Mouse (Mus musculus) limb, embryonic 10.5 days (tissue): ENCODE measurements at regions not wholly inside any gene's neighbourhood (a gene's known extent, or its start where the extent isn't known, plus 50 kb on each side); places are given as distances from the start of the nearest gene placed in this dataset.

Experiments
- DNase-seq: peaks from one replicate; pipeline ENCODE4 v3.0.0-alpha.2; 2017; ENCODE audit warnings: low spot score
- H3K27ac ChIP-seq: fragments of 300-500 bp; sonication (generic); 2 replicates; pipeline ENCODE4 v1.5.1; 2016; ENCODE audit warnings: mild to moderate bottlenecking
- H3K27me3 ChIP-seq: fragments of 300-500 bp; sonication (generic); 2 replicates; pipeline ENCODE4 v1.6.1; 2016; ENCODE audit warnings: low read depth, mild to moderate bottlenecking; ENCODE audit not compliant: poor library complexity, severe bottlenecking
- H3K36me3 ChIP-seq: fragments of 300-500 bp; sonication (generic); 2 replicates; pipeline ENCODE4 v1.6.1; 2016; ENCODE audit warnings: mild to moderate bottlenecking, moderate library complexity
- H3K4me1 ChIP-seq: fragments of 300-500 bp; sonication (generic); 2 replicates; pipeline ENCODE4 v1.6.1; 2016
- H3K4me3 ChIP-seq: fragments of 300-500 bp; sonication (generic); 2 replicates; pipeline ENCODE4 v1.5.1; 2016; ENCODE audit warnings: mild to moderate bottlenecking, moderate library complexity
- H3K9me3 ChIP-seq: fragments of 300-500 bp; sonication (generic); replicated peaks from 2 replicates; pipeline ENCODE4 v1.6.1; 2016; ENCODE audit warnings: mild to moderate bottlenecking
- WGBS: fragments of 180-500 bp; shearing (Covaris S2); methylation state at CpG from one replicate; pipeline ENCODE4 v1.1.7; 2016; 5-methylcytosine and 5-hydroxymethylcytosine counted together

DNA sequence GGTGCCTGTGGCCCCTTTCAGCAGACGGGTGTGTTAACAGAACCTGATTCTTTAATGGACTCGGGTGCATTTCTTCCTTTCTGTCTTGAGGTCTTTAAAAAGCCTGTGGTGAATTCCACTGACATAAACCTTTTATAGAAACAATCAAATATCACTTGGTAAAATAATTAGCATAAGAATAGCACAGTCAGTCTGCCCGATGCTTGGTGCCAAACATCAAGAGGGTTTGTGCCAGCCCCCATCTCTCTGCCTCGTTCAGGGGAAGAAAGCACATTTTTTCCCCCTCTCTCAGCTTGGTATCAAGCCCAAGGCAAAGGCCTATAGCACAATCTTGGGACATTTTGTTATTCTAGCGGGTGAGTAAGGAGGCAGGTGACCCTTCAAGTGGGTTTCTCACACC lies 169.8 kb downstream of the Maf start:
- H3K36me3 ChIP-seq, result no peaks in the 10 kb centered on the region
- WGBS, result 86% methylated on average over 5 of the region's 5 CpGs
- no peaks in the 10 kb centered on the region for H3K27me3 ChIP-seq
- peaks cover 10% of the 10 kb centered on the region for H3K4me1 ChIP-seq
- DNase-seq, result no peak
- H3K27ac ChIP-seq, result no peak overlapping the region
- H3K4me3 ChIP-seq, result no peak overlapping the region
- H3K9me3 ChIP-seq, result no peaks in the 10 kb centered on the region

DNA sequence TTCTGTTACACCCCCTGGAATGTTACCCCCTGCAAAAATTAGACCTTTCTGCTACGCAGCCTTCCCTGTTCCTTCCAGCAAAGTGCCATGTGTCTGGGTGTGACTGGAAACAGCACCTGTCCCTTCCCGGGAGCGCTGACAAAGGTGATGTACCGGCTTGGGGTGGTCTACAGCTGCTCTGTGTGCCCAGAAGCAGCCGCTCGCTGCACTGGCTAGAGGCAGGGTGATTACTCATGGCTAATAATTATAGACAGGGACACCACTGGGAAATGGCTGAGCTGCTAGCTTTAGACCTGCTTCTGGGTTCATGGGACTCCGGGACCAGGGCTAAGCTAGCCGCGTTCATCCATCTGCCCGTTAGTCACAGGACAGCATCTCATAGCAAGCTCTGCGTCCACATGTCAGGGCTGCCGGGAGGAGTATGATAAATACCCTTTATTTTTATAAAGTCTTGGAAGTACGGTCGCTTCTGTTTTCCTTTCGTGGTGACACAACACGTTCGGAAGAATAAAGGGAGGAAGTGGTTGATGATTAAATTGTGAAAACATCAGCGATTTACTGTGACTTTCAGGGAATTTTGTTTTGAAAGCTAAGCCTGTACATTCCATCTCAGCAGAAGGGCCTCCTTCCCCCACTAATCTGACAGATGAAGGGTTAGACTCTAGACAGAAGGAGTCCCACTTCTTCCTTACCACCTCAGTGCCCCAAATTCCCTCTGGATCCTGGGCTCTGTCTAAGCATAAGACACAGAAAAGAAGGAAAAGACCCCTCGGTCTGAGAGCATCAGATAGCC lies 170.8 kb downstream of the Maf start:
- Histone ChIP-seq H3K27ac (no peak overlapping the region), H3K4me3 (no peak overlapping the region), H3K36me3 (no peaks in the 10 kb centered on the region), H3K27me3 (no peaks in the 10 kb centered on the region), H3K9me3 (no peaks in the 10 kb centered on the region), H3K4me1 (peaks cover 10% of the 10 kb centered on the region)
- WGBS, result 76% methylated on average over 19 of the region's 19 CpGs
- DNase-seq, result peak; percentile 34

DNA sequence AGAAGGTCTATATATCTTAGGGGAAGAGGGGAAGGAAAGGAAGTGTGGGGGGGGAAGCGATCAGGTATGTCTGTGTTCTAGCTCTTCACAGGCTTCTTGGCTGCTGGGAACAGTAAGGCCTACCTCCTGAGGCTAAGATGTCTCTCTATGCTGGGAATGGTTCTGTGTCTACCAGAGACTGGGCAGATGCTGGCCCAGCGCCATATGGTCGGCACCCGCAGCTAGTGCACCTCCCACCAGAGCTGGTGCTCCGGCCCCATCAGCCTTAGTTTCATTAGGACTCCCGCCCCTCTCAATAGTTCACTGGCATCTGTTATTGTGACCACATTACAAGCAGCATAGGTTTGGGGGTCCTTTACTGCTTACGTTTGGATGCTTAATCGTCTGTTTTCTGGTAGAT lies 171.6 kb downstream of the Maf start:
- DNase-seq, result no peak
- H3K27ac ChIP-seq, result no peak overlapping the region
- peaks cover 10% of the 10 kb centered on the region for H3K4me1 ChIP-seq
- H3K27me3 ChIP-seq, result no peaks in the 10 kb centered on the region
- no peak overlapping the region for H3K4me3 ChIP-seq
- no peaks in the 10 kb centered on the region for H3K36me3 ChIP-seq
- H3K9me3 ChIP-seq, result no peaks in the 10 kb centered on the region
- WGBS, result 79% methylated on average over 8 of the region's 8 CpGs

DNA sequence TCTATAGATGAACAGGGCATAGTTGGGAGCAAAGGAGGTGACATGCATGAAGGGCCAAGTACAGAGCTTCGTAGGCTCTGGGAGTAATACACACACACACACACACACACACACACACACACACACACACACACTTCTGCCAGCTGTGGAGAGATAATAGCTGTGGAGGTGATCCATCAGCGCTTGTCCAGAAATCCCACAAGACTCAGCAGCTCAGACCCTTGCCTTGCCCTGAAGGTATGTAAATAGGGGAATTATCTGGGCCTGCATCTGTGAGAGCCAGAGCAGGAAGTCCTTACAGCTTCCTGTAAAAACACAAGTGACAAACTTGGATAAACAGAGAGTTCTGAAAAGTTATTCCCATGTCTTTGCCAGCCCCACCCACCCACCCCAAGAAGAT lies 173.6 kb downstream of the Maf start:
- Histone ChIP-seq H3K4me1 (peaks cover 13% of the 10 kb centered on the region), H3K9me3 (no peaks in the 10 kb centered on the region), H3K27ac (no peak overlapping the region), H3K36me3 (no peaks in the 10 kb centered on the region), H3K4me3 (no peak overlapping the region), H3K27me3 (no peaks in the 10 kb centered on the region)
- no peak for DNase-seq
- WGBS, result 69% methylated on average over 2 of the region's 2 CpGs

- no peaks in the 10 kb centered on the region for H3K27me3 ChIP-seq
- no peaks in the 10 kb centered on the region for H3K9me3 ChIP-seq
- H3K27ac ChIP-seq, result no peak overlapping the region
- no peaks in the 10 kb centered on the region for H3K36me3 ChIP-seq
- H3K4me3 ChIP-seq, result no peak overlapping the region
- 89% methylated on average over 6 of the region's 6 CpGs for WGBS
- peaks cover 8% of the 10 kb centered on the region for H3K4me1 ChIP-seq
- no peak for DNase-seq
Measured at GRCm38 (mm10) chr8:115531343-115531742, 176.3 kb downstream of the Maf start.

- H3K36me3 ChIP-seq, result no peaks in the 10 kb centered on the region
- WGBS, result 58% methylated on average over 14 of the region's 14 CpGs
- H3K9me3 ChIP-seq, result no peaks in the 10 kb centered on the region
- H3K27ac ChIP-seq, result no peak overlapping the region
- DNase-seq, result no peak
- no peaks in the 10 kb centered on the region for H3K27me3 ChIP-seq
- no peak overlapping the region for H3K4me3 ChIP-seq
- H3K4me1 ChIP-seq, result 0 out of 2 replicates have a peak, but pooled peaks cover 3% of the 10 kb centered on the region
Measured at GRCm38 (mm10) chr8:115529568-115530342, 177.8 kb downstream of the Maf start.

DNA sequence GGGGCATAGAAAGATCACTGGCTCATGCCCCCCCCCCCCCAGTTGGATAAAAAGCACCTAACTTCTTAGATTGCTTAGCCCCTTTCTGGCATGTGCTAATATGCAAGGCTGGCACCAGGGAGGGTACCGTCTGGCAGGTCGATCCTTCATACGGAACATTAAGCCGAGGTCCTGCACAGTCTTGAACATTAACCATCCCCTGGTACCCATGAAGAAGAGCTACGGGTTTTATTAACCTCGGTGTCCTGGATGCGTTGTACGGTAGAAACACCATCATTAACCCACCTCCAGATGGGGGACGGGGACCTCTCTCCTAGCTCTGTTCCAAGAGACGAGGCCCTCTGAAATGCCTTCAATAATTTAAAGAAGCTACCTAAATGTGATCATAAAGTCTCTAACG lies 178.7 kb downstream of the Maf start:
- no peaks in the 10 kb centered on the region for H3K36me3 ChIP-seq
- WGBS, result 96% methylated on average over 11 of the region's 11 CpGs
- H3K27me3 ChIP-seq, result no peaks in the 10 kb centered on the region
- H3K4me1 ChIP-seq, result 0 out of 2 replicates have a peak, but pooled peaks cover 3% of the 10 kb centered on the region
- no peak overlapping the region for H3K4me3 ChIP-seq
- no peaks in the 10 kb centered on the region for H3K9me3 ChIP-seq
- no peak overlapping the region for H3K27ac ChIP-seq
- DNase-seq, result no peak

GRCm38 (mm10) chr8:115525149-115525548 lies 182.4 kb downstream of the Maf start:
- WGBS, result 86% methylated on average over 8 of the region's 8 CpGs

GRCm38 (mm10) chr8:115524713-115525112 lies 182.9 kb downstream of the Maf start:
- Histone ChIP-seq H3K4me3 (no peak overlapping the region), H3K27ac (no peak overlapping the region), H3K9me3 (no peaks in the 10 kb centered on the region), H3K36me3 (no peaks in the 10 kb centered on the region), H3K27me3 (no peaks in the 10 kb centered on the region), H3K4me1 (0 out of 2 replicates have a peak, but pooled peaks cover 3% of the 10 kb centered on the region)
- DNase-seq, result no peak
- WGBS, result 85% methylated on average over 8 of the region's 8 CpGs

More at GRCm38 (mm10) chr8:115525149-115525548, 182.4 kb downstream of the Maf start:
- H3K36me3 ChIP-seq, result no peaks in the 10 kb centered on the region
- H3K9me3 ChIP-seq, result no peaks in the 10 kb centered on the region
- H3K4me1 ChIP-seq, result 0 out of 2 replicates have a peak, but pooled peaks cover 3% of the 10 kb centered on the region
- DNase-seq, result no peak
- no peak overlapping the region for H3K27ac ChIP-seq
- H3K4me3 ChIP-seq, result no peak overlapping the region
- H3K27me3 ChIP-seq, result no peaks in the 10 kb centered on the region

GRCm38 (mm10) chr8:115522527-115522926 lies 185.1 kb downstream of the Maf start:
- no peak overlapping the region for H3K27ac ChIP-seq
- 79% methylated on average over 5 of the region's 5 CpGs for WGBS
- no peak for DNase-seq

DNA sequence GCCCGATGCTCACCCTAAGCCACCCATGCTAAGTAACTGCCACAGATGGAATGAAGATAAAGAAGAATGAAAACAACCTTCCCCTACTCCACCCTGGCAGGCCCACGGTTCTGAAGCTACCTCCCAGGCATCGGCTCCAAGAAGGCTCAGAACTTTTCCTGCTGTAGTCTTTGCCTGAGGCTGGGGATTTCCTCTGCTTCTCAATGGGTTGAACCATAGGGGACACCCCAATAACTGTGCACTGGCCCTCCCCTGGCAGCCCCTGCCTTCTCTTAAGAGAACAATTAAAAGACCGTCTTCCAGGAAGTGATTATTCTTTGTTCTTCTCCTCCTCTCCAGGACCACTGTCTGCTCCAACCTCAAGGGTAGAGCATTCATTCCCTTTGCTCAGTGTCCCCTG lies 191.9 kb downstream of the Maf start:
- H3K27ac ChIP-seq, result no peak overlapping the region
- 73% methylated on average over 4 of the region's 4 CpGs for WGBS
- DNase-seq, result no peak
- no peaks in the 10 kb centered on the region for H3K36me3 ChIP-seq
- H3K4me1 ChIP-seq, result no peaks in the 10 kb centered on the region
- no peak overlapping the region for H3K4me3 ChIP-seq
- no peaks in the 10 kb centered on the region for H3K9me3 ChIP-seq
- peaks cover 7% of the 10 kb centered on the region; the same call in 1 of the 2 replicates for H3K27me3 ChIP-seq

More at GRCm38 (mm10) chr8:115522527-115522926, 185.1 kb downstream of the Maf start:
- Histone ChIP-seq H3K27me3 (no peaks in the 10 kb centered on the region), H3K9me3 (no peaks in the 10 kb centered on the region), H3K4me3 (no peak overlapping the region), H3K36me3 (no peaks in the 10 kb centered on the region), H3K4me1 (no peaks in the 10 kb centered on the region)

DNA sequence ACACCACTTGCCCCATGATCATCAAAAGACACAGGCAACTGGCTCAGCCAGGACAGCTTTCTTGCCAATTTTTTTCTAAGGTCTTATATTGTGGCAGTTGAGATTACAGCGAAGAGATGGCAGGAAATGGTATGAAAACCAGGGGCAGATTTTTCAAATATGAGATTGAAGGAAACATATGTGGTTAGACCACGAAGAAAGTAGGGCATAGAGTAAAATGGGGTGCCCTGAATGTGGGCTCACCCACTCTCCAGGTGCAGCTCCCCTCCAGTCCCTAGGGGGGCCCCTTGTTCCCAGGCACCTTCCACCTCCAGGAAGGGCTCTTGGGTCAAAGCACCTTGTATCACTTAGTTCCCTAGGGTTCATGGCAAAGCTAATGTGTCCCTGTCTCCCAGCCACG lies 193.1 kb downstream of the Maf start:
- 85% methylated on average over 3 of the region's 3 CpGs for WGBS
- Histone ChIP-seq H3K4me1 (no peaks in the 10 kb centered on the region), H3K27me3 (peaks cover 7% of the 10 kb centered on the region; the same call in 1 of the 2 replicates), H3K27ac (no peak overlapping the region), H3K9me3 (no peaks in the 10 kb centered on the region), H3K36me3 (no peaks in the 10 kb centered on the region), H3K4me3 (no peak overlapping the region)
- DNase-seq, result no peak

DNA sequence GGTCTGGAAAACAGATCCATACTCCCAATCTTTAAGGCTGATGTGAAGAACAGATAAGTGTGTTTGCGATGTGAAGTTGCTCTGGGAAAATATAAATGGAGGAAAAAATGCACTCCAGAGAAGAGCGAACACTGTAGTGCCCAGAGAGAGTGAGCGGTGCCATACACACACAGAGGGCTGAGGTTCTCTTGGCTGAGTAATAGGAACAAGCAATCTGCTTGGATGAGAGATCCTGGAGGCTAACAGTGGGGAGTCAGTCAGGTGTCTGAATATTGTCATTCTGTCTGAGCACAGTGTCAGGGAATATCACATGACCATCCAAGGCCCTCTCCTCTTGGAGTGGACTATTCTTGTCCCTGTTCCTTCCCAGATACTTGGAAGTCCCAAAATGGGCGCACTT lies 200.4 kb downstream of the Maf start:
- Histone ChIP-seq H3K27ac (no peak overlapping the region), H3K4me3 (no peak overlapping the region), H3K9me3 (no peaks in the 10 kb centered on the region), H3K27me3 (no peaks in the 10 kb centered on the region), H3K4me1 (peaks cover 4% of the 10 kb centered on the region; the same call in 1 of the 2 replicates), H3K36me3 (no peaks in the 10 kb centered on the region)
- 94% methylated on average over 4 of the region's 4 CpGs for WGBS
- DNase-seq, result no peak
